Mouse (Mus musculus) lung, postnatal 4 days (tissue): ENCODE data around the gene C2cd5.

Experiments
- DNase-seq, 2 experiments: peaks; one replicate each; pipeline ENCODE4 v3.0.0; 2021

Gene C2cd5

GRCm38 (mm10) chr6:143072412-143073014 is 27.4 kb downstream of the C2cd5 start:
- DNase-seq: peak; percentile 69 to 70

- DNase-seq: no peak
These were observed 29.2 kb downstream of the C2cd5 start for GRCm38 (mm10) chr6:143070736-143071135.

GRCm38 (mm10) chr6:143070019-143070418 is 29.9 kb downstream of the C2cd5 start:
- DNase-seq: no peak

GRCm38 (mm10) chr6:143069606-143070005 is 30.3 kb downstream of the C2cd5 start:
- no peak for DNase-seq

GRCm38 (mm10) chr6:143068181-143068915 is 31.6 kb downstream of the C2cd5 start:
- DNase-seq: no peak

GRCm38 (mm10) chr6:143067654-143068053 is 32.3 kb downstream of the C2cd5 start:
- no peak for DNase-seq

GRCm38 (mm10) chr6:143066859-143067258 is 33.1 kb downstream of the C2cd5 start:
- DNase-seq: no peak

- DNase-seq: no peak
These were observed 35.9 kb downstream of the C2cd5 start for GRCm38 (mm10) chr6:143064047-143064446.

- DNase-seq: no peak
These were observed 42.3 kb downstream of the C2cd5 start for GRCm38 (mm10) chr6:143057601-143058000.

- no peak for DNase-seq
These were observed 48.4 kb downstream of the C2cd5 start for GRCm38 (mm10) chr6:143051566-143051965.

- DNase-seq: peak in 1 of 2 experiments; percentile 32
These were observed 50.0 kb downstream of the C2cd5 start for GRCm38 (mm10) chr6:143049791-143050555.

- DNase-seq: no peak
These were observed 50.8 kb downstream of the C2cd5 start for GRCm38 (mm10) chr6:143049117-143049516.

- no peak for DNase-seq
These were observed 52.2 kb downstream of the C2cd5 start for GRCm38 (mm10) chr6:143047538-143048258.

- no peak for DNase-seq
These were observed 58.4 kb downstream of the C2cd5 start for GRCm38 (mm10) chr6:143041578-143041977.

GRCm38 (mm10) chr6:143035261-143035660 is 64.7 kb downstream of the C2cd5 start:
- no peak for DNase-seq

- DNase-seq: no peak
These were observed 65.4 kb downstream of the C2cd5 start for GRCm38 (mm10) chr6:143034503-143034902.

- DNase-seq: no peak
These were observed 69.4 kb downstream of the C2cd5 start for GRCm38 (mm10) chr6:143030521-143030920.

GRCm38 (mm10) chr6:143027896-143028295 is 72.0 kb downstream of the C2cd5 start:
- DNase-seq: no peak

- DNase-seq: no peak
These were observed 72.5 kb downstream of the C2cd5 start for GRCm38 (mm10) chr6:143027402-143027801.

GRCm38 (mm10) chr6:143023691-143024090 is 76.2 kb downstream of the C2cd5 start:
- DNase-seq: no peak

- DNase-seq: no peak
These were observed 78.2 kb downstream of the C2cd5 start for GRCm38 (mm10) chr6:143021756-143022155.

- DNase-seq: no peak
These were observed 79.3 kb downstream of the C2cd5 start for GRCm38 (mm10) chr6:143020647-143021046.

- DNase-seq: no peak
These were observed 79.8 kb downstream of the C2cd5 start for GRCm38 (mm10) chr6:143020146-143020545.
